Comparison of ENCODE assay signal across 14 mouse cellular contexts in the genomic region with DNA sequence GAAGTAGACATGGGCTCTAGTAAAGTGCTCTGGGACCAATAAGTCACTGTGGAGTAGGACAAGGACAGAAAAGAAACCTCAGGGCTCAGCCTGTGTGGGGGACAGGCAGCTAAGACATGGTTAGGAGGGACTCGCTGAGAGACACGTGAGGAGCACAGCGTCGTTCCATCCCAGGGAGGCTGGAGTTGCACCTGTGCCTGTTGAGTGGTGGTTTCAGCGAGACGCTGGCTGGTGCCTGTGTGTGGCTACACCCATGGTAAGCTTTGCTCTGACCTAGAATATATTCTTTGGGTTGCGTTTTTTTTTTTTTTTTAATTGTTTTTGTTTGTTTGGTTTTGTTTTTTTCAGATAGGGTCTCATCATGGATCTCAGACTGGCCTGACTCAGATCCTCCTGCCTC. TPM values are rescaled to one million over a fixed set of nuclear protein-coding genes. Genes with fewer than 3 reads are reported as not detected.
DNase-seq lines count a peak whose midpoint lies in the region; ATAC-seq and TF ChIP-seq lines count a peak whose summit lies in the region.
"Had no signal": no experiment of that assay in that cellular context is flagged by ENCODE, and none has a peak within 500 bp of the region (broad histone marks: within the 10 kb centered on the region; RNA-seq: fewer than 3 reads in every experiment).

No protein-coding gene starts in this region.

- no peaks in the 10 kb centered on the region for H3K27me3 ChIP-seq in heart, embryonic 13.5 days (replicated peaks)
- H3K27me3 ChIP-seq in thymus, adult 2 months (ENCODE audit: control insufficient read depth, insufficient read depth, low read length), result no peaks in the 10 kb centered on the region
- H3K27me3 ChIP-seq in intestine, embryonic 15.5 days (replicated peaks), result no peaks in the 10 kb centered on the region
- no peaks in the 10 kb centered on the region for H3K27me3 ChIP-seq in small intestine, adult 2 months (ENCODE audit: control insufficient read depth, insufficient read depth, low read length)
- H3K27me3 ChIP-seq: embryonic facial prominence, embryonic 13.5 days; heart, embryonic 15.5 days; liver, embryonic 13.5 days had no signal

- DNase-seq in heart, adult 18-20 months, result no peak
- DNase-seq in thymus, postnatal 10 days (ENCODE audit: low spot score in 2 of 2), result peak; percentile 21 to 41
- DNase-seq in thymus, adult 2 months, result no peak
- DNase-seq in frontal cortex, postnatal 10 days (ENCODE audit: low spot score in 2 of 2), result no peak
- DNase-seq: gastrocnemius, postnatal 25 days; liver, embryonic 13.5 days had no signal

- no peak for ATAC-seq in heart, embryonic 13.5 days (ENCODE audit: extremely low read depth, insufficient number of reproducible peaks, low FRiP score, low TSS enrichment)
- no peak for ATAC-seq in intestine, embryonic 15.5 days
- ATAC-seq: inflammation-experienced regulatory T-cells, adult 6 months had no signal

- peak overlapping the region; percentile 32; the same call in 1 of the 2 replicates for H3K27ac ChIP-seq in heart, embryonic 13.5 days (replicated peaks)
- no peak overlapping the region for H3K27ac ChIP-seq in thymus, adult 2 months (ENCODE audit: control insufficient read depth, insufficient read depth, low read length)
- peak overlapping the region; percentile 36; the same call in 1 of the 2 replicates for H3K27ac ChIP-seq in intestine, embryonic 15.5 days
- H3K27ac ChIP-seq in small intestine, adult 2 months (ENCODE audit: insufficient read depth, low read depth, low read length), result peak overlapping the region; percentile 88
- H3K27ac ChIP-seq: embryonic facial prominence, embryonic 13.5 days; heart, embryonic 15.5 days; kidney, postnatal 0 days; left cerebral cortex, adult 2 months; liver, embryonic 13.5 days had no signal

- H3K4me1 ChIP-seq in heart, embryonic 13.5 days, result peaks cover 87% of the 10 kb centered on the region
- H3K4me1 ChIP-seq in thymus, adult 2 months (replicated peaks; ENCODE audit: control insufficient read depth, insufficient read depth, low read length), result peaks cover 28% of the 10 kb centered on the region
- peaks cover 55% of the 10 kb centered on the region for H3K4me1 ChIP-seq in intestine, embryonic 15.5 days (replicated peaks)
- H3K4me1 ChIP-seq in small intestine, adult 2 months (ENCODE audit: control insufficient read depth, insufficient read depth, insufficient read length, low read length), result peaks cover 63% of the 10 kb centered on the region

- WGBS in heart, embryonic 13.5 days, result 80% methylated on average over 7 of the region's 7 CpGs
- 81% methylated on average over 7 of the region's 7 CpGs for WGBS in thymus, adult 2 months
- 94% methylated on average over 7 of the region's 7 CpGs for WGBS in intestine, embryonic 15.5 days
- 58% methylated on average over 7 of the region's 7 CpGs for WGBS in small intestine, adult 2 months

- TF ChIP-seq POLR2A in thymus, adult 2 months (IDR thresholded peaks at IDR 0.05; ENCODE audit: control insufficient read depth, extremely low read depth, insufficient read depth, low read length, poor library complexity), result no peak
- TF ChIP-seq POLR2A in small intestine, adult 2 months (IDR thresholded peaks at IDR 0.05; ENCODE audit: low read depth, low read length), result no peak

- H3K36me3 ChIP-seq in heart, embryonic 13.5 days, result peaks cover 64% of the 10 kb centered on the region
- no peaks in the 10 kb centered on the region; the same call in 1 of the 2 replicates for H3K36me3 ChIP-seq in thymus, adult 2 months (ENCODE audit: control insufficient read depth, insufficient read depth, low read length)
- peaks cover 15% of the 10 kb centered on the region; the same call in 1 of the 2 replicates for H3K36me3 ChIP-seq in intestine, embryonic 15.5 days
- peaks cover 21% of the 10 kb centered on the region for H3K36me3 ChIP-seq in small intestine, adult 2 months (ENCODE audit: control insufficient read depth, insufficient read depth, low read length)

- H3K9ac ChIP-seq in heart, embryonic 13.5 days, result peak overlapping the region; percentile 33
- no peak overlapping the region for H3K9ac ChIP-seq in intestine, embryonic 15.5 days
- H3K9ac ChIP-seq: embryonic facial prominence, embryonic 13.5 days; heart, embryonic 15.5 days; liver, embryonic 13.5 days had no signal

- no peak overlapping the region for H3K4me2 ChIP-seq in heart, embryonic 13.5 days
- H3K4me2 ChIP-seq in intestine, embryonic 15.5 days (replicated peaks), result no peak overlapping the region
- H3K4me2 ChIP-seq: embryonic facial prominence, embryonic 13.5 days; heart, embryonic 15.5 days; liver, embryonic 13.5 days had no signal

- TF ChIP-seq CTCF in thymus, adult 2 months (IDR thresholded peaks at IDR 0.05; ENCODE audit: borderline replicate concordance, control insufficient read depth, extremely low read depth, insufficient read depth, low read length, poor library complexity), result no peak
- TF ChIP-seq CTCF in small intestine, adult 2 months (IDR thresholded peaks at IDR 0.05; ENCODE audit: extremely low read depth, insufficient read length, insufficient replicate concordance, low read depth, low read length), result no peak

- no peak overlapping the region for H3K4me3 ChIP-seq in heart, embryonic 13.5 days
- H3K4me3 ChIP-seq in thymus, adult 2 months (ENCODE audit: control insufficient read depth, insufficient read depth, low read length), result no peak overlapping the region
- no peak overlapping the region for H3K4me3 ChIP-seq in intestine, embryonic 15.5 days (replicated peaks)
- no peak overlapping the region for H3K4me3 ChIP-seq in small intestine, adult 2 months (ENCODE audit: low read depth, low read length)
- H3K4me3 ChIP-seq: embryonic facial prominence, embryonic 13.5 days; heart, embryonic 15.5 days; left cerebral cortex, adult 2 months; liver, embryonic 13.5 days had no signal

- H3K9me3 ChIP-seq in heart, embryonic 13.5 days, result no peaks in the 10 kb centered on the region
- no peaks in the 10 kb centered on the region for H3K9me3 ChIP-seq in intestine, embryonic 15.5 days
- H3K9me3 ChIP-seq: embryonic facial prominence, embryonic 13.5 days; heart, embryonic 15.5 days; liver, embryonic 13.5 days had no signal

RNA-seq across cellular contexts. Expression of a gene that starts 32.4 kb away (rescaled TPM):
- polyA plus RNA-seq in heart, embryonic 13.5 days (2015; fragmentation: Nextera tagmentation; extraction: Ambion mirVana), result 95.4 and 99.4 TPM in 2 replicates
- 10 to 100 TPM; 30.3 to 33.1 TPM for total RNA-seq in heart, adult 18-20 months (2021)
- polyA plus RNA-seq in thymus, adult 2 months (2012; rRNA removed), result 67.8 and 78.3 TPM in 2 replicates
- polyA plus RNA-seq in intestine, embryonic 15.5 days (2015; fragmentation: Nextera tagmentation; extraction: Ambion mirVana), result 167 and 173 TPM in 2 replicates
- 68.3 and 144 TPM in 2 replicates for polyA plus RNA-seq in small intestine, adult 2 months (2012; rRNA removed)

RNA-seq across cellular contexts. Expression of a gene that starts 43.7 kb away (rescaled TPM):
- polyA plus RNA-seq in heart, embryonic 13.5 days (2015; fragmentation: Nextera tagmentation; extraction: Ambion mirVana), result 1.2 and 1.3 TPM in 2 replicates
- 1 to 10 TPM; 4.4 to 7.3 TPM for total RNA-seq in heart, adult 18-20 months (2021)
- polyA plus RNA-seq in thymus, adult 2 months (2012; rRNA removed), result 755 and 783 TPM in 2 replicates
- 3.4 and 4.4 TPM in 2 replicates for polyA plus RNA-seq in intestine, embryonic 15.5 days (2015; fragmentation: Nextera tagmentation; extraction: Ambion mirVana)
- 31.5 and 52.3 TPM in 2 replicates for polyA plus RNA-seq in small intestine, adult 2 months (2012; rRNA removed)

Comparison
In these comparisons a context has a peak if more than half of its experiments do, and no peak if none do; other contexts are left out.
1. DNase-seq: peak in thymus, postnatal 10 days (2 of 2); none in heart, adult 18-20 months (0 of 2), thymus, adult 2 months (single experiment) and frontal cortex, postnatal 10 days (0 of 2).
2. RNA of a gene that starts 43.7 kb away (polyA plus RNA-seq): 755 to 783 TPM in thymus, adult 2 months; 31.5 to 52.3 TPM in small intestine, adult 2 months, 3.4 to 4.4 TPM in intestine, embryonic 15.5 days and 1.2 to 1.3 TPM in heart, embryonic 13.5 days; every median in the first group is over 10 times any median in the second.